Mouse (Mus musculus): ENCODE results near the gene Hc.

DNA sequence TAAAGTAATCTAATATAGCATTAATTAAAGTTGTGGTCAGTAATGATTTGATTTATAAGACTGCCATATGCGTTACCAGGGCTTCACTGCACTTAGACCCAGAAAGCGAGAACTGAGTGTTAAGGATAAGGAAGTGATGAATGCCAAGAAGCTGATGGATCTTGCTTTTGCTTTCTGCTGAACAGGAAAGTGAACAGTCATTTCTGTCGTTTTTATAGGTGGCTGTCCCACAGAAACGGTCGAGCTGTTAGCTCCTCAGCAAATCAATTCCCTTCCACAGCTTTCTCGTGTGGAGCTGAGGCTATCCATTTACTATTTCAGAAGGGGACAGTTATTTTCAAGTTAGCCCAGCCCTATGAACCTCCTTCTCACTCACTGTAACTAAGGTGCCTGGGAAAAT is 341 bp downstream of the Hc start:
- no peak for TF ChIP-seq CTCF (IDR thresholded peaks at IDR 0.05; ENCODE audit: low read depth, low read length)
- TF ChIP-seq GATA2 (IDR thresholded peaks at IDR 0.05; ENCODE audit: borderline replicate concordance, low read depth, low read length), result no peak

Data from G1E (cell line).